Mouse (Mus musculus) lung, embryonic 14.5 days (tissue): Measurements from ENCODE around the gene Gm11032. TPM values are rescaled to one million over a fixed set of nuclear protein-coding genes. Genes with fewer than 3 reads are reported as not detected.

ENCODE experiments used
- ATAC-seq: fragments of 200-750 bp; cut with Nextera tagmentation; 2 replicates; pipeline ENCODE4 v1.8.0; 2017; ENCODE audit warnings: mild to moderate bottlenecking, moderate TSS enrichment, moderate library complexity; ENCODE audit not compliant: insufficient read depth
- DNase-seq: peaks from one replicate; pipeline ENCODE4 v3.0.0-alpha.2; 2015
- H3K27ac ChIP-seq: fragments of 300-500 bp; sonication (generic); 2 replicates; pipeline ENCODE4 v1.5.1; 2014; ENCODE audit warnings: low read depth, mild to moderate bottlenecking, moderate library complexity
- H3K27me3 ChIP-seq: fragments of 300-500 bp; sonication (generic); 2 replicates; pipeline ENCODE4 v1.6.1; 2014; ENCODE audit warnings: low read length, control low read depth; ENCODE audit not compliant: insufficient read depth
- H3K36me3 ChIP-seq: fragments of 300-500 bp; sonication (generic); 2 replicates; pipeline ENCODE4 v1.6.1; 2014; ENCODE audit warnings: control low read depth; ENCODE audit not compliant: insufficient read depth
- H3K4me1 ChIP-seq: fragments of 300-500 bp; sonication (generic); 2 replicates; pipeline ENCODE4 v1.6.1; 2014; ENCODE audit warnings: antibody characterized with exemption, control low read depth; ENCODE audit not compliant: insufficient read depth
- H3K4me2 ChIP-seq: fragments of 300-500 bp; sonication (generic); 2 replicates; pipeline ENCODE4 v1.6.1; 2014; ENCODE audit warnings: mild to moderate bottlenecking
- H3K4me3 ChIP-seq: fragments of 300-500 bp; sonication (generic); 2 replicates; pipeline ENCODE4 v1.5.1; 2014; ENCODE audit warnings: low read depth, low read length
- H3K9ac ChIP-seq: fragments of 300-500 bp; sonication (generic); 2 replicates; pipeline ENCODE4 v1.6.1; 2014
- H3K9me3 ChIP-seq: fragments of 300-500 bp; sonication (generic); 2 replicates; pipeline ENCODE4 v1.6.1; 2016; ENCODE audit warnings: low read depth, low read length, control low read depth
- CTCF ChIP-seq: IDR thresholded peaks from 2 replicates; pipeline ENCODE4 v1.5.1; 2016; ENCODE audit warnings: antibody characterized with exemption, low read depth
- WGBS: fragments of 180-500 bp; shearing (Covaris S2); extraction: QIAGEN DNeasy Blood & Tissue Kit; methylation state at CpG from one replicate; pipeline ENCODE4 v1.1.7; 2014; 5-methylcytosine and 5-hydroxymethylcytosine counted together
- polyA plus RNA-seq: library from polyadenylated mRNA; unstranded; fragments of >200 nt; fragmentation: Nextera tagmentation; extraction: Ambion mirVana; gene quantifications from 2 replicates; pipeline ENCODE4 v1.2.1, GENCODE M21; 2014

Gene Gm11032
- polyA plus RNA-seq, 1 experiment from 2014 or later, result not detected

DNA sequence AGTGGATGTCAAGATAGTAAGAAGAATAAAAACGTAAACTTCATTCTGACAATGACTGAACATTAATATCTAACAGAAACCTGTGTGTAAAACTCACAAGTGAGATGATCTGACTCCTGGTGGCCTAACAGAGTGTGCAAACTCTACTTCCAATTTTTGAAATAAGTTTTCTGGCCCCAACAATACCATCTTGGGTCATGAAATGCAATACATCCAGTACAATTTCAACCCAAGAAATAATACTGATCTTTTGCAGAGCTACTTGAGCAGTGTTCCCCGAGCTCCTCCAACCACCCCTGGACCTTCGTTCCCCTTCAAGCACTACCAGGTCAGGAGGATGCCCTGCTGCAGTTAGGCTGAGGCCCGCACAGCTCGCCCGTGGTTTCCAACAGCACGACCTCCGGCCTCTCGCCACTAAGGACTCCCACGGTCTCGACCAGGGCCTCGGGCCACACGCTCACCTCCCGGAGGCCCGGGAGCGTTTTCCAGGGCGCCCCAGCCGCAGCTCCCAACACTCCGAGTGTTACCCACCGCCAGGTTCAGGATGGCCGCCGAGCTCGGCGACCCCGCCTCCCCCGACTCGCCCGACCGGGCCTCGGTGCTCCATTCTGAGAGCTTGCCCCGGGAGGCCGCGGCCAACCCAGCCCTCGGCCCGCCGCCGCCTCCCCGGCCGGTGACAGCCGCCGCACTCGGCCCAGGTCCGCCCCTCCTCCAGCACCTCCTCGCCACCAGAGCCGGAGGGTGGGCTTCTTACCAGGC, 25.8 kb upstream of the Gm11032 start:
- Histone ChIP-seq H3K27me3 (no peaks in the 10 kb centered on the region), H3K4me3 (peak overlapping the region; percentile 97), H3K36me3 (no peaks in the 10 kb centered on the region), H3K4me1 (no peaks in the 10 kb centered on the region), H3K9ac (peak overlapping the region; percentile 96), H3K4me2 (peak overlapping the region; percentile 74), H3K9me3 (no peaks in the 10 kb centered on the region), H3K27ac (peak overlapping the region; percentile 89)
- WGBS, result under 1% methylated on average over 44 of the region's 45 CpGs
- peak; percentile 21 for TF ChIP-seq CTCF
- peak; percentile 91 for ATAC-seq
- DNase-seq, result peak; percentile 57

DNA sequence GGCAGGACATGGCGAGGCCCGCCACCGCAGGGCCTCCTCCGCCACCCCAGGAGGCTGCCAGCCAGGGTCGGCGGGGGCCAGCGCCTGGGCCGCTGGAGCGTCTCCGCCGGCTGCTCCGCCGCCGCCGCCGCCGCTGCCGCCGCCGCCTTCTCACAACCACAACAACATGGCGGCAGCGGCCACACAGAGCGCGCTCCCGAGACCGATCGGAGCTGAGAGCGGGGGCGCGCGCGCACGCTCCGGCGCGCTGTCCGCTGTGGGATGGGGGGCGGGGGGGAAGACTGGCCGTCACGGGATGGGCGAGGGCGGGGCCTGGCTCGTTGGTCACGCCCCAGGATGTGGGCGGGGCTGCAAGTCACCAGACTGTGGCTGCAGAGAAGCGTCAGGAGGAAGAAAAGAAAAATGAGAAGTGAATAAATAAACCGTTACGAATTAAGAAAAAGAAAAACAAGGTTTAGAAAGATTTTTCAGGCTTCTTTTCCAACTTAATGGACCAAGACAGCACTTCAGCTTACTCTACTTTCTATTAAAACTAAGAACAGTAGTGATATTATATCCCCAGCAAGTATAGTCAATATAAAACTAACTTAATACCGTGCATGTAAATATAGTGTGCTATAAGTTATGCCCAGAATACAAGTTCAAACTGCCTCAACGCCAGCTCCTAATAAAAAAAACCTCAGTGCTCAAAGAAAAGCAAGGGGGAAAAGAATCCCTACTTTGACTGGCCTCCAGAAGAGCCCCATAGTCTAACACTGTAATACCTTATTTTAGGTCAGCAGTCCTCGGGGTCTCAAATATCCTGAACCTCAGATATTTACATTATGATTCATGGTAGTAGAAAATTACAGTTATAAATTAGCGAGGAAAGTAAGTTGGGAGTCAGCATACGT, 25.0 kb upstream of the Gm11032 start, which contains the start of gene Mtmr3:
Mtmr3 (minus strand) TSS at position 256 of the 893 bp plus-strand sequence.
- Histone ChIP-seq H3K4me1 (no peaks in the 10 kb centered on the region), H3K27ac (peak within 1 kb of the TSS; percentile 89), H3K9ac (peak within 1 kb of the TSS; percentile 96), H3K27me3 (no peaks in the 10 kb centered on the region), H3K4me3 (peak within 1 kb of the TSS; percentile 97), H3K4me2 (peak within 1 kb of the TSS; percentile 74), H3K9me3 (no peaks in the 10 kb centered on the region), H3K36me3 (no peaks in the 10 kb centered on the region)
- 3% methylated on average over 52 of the region's 53 CpGs for WGBS
- DNase-seq, result peak; percentile 98
- peak; percentile 94 for ATAC-seq
- TF ChIP-seq CTCF, result no peak

DNA sequence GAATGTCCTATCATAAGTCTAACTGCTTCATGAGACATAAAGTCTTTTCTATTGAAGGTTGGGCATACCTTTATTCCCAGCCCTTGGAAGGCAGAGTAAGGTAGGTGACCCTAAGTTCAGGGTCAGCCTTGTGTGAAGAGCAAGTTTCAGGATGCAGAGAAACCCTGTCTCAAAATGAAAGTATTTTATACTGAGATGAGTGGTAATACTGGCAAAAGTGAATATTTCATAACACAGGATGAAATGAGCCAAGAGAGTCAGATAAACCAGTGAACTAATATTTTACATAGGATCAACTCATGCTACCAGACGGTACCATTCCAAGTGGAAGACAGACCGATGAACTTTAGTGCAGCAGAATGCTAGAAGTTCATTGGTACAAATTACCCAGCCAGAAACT, 21.5 kb upstream of the Gm11032 start:
- Histone ChIP-seq H3K27me3 (no peaks in the 10 kb centered on the region), H3K9me3 (no peaks in the 10 kb centered on the region), H3K4me2 (no peak overlapping the region), H3K9ac (no peak overlapping the region), H3K4me3 (no peak overlapping the region), H3K4me1 (no peaks in the 10 kb centered on the region; the same call in 1 of the 2 replicates), H3K36me3 (no peaks in the 10 kb centered on the region), H3K27ac (no peak overlapping the region)
- TF ChIP-seq CTCF, result no peak
- DNase-seq, result no peak
- no peak for ATAC-seq
- WGBS, result 82% methylated on average over 2 of the region's 2 CpGs

DNA sequence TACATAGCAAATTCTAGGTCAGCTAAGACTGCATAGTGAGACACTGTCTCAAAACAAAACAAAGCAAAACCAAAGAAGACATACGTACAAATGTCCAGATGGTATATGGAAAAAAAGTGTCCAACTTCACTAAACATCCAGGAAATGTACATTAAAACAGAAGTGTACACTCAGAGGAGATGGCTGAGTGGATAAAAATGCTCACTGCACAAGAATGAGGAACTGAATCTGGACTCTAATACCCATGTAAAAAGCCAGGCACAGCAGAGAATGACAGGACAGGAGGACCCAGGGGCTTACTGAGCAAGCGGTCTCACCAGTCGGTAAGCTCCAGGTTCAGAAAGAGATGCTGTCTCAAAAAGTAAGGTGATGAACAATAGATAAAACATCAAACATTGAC, 20.0 kb upstream of the Gm11032 start:
- H3K36me3 ChIP-seq, result no peaks in the 10 kb centered on the region
- ATAC-seq, result no peak
- WGBS, result 91% methylated on average over 3 of the region's 3 CpGs
- TF ChIP-seq CTCF, result no peak
- no peak overlapping the region for H3K4me2 ChIP-seq
- H3K27ac ChIP-seq, result no peak overlapping the region
- DNase-seq, result no peak
- no peak overlapping the region for H3K4me3 ChIP-seq
- H3K9ac ChIP-seq, result no peak overlapping the region
- H3K27me3 ChIP-seq, result no peaks in the 10 kb centered on the region
- no peaks in the 10 kb centered on the region for H3K9me3 ChIP-seq
- H3K4me1 ChIP-seq, result no peaks in the 10 kb centered on the region; the same call in 1 of the 2 replicates

DNA sequence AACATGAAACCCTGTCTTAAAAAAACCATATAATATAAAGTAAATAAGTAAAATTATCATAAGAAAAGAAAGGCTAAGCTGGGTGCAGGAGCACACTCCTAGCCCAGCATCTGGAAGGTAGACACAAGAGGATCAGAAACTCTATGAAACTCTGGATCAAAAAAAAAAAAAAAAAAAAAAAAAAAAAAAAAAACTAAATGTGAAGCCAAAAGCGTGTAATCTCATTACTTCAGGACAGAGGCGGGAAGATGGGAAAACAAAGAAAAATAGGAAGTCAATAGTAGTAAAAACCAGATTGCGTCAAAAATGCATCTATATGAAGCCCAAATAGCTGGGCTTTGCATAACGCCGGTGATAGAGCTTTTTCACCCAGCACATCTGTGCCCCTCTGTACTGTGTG, 18.0 kb upstream of the Gm11032 start:
- H3K4me3 ChIP-seq, result no peak overlapping the region
- no peaks in the 10 kb centered on the region for H3K9me3 ChIP-seq
- no peak overlapping the region for H3K9ac ChIP-seq
- H3K27ac ChIP-seq, result no peak overlapping the region
- no peak for DNase-seq
- no peaks in the 10 kb centered on the region for H3K27me3 ChIP-seq
- 86% methylated on average over 5 of the region's 5 CpGs for WGBS
- H3K4me1 ChIP-seq, result no peaks in the 10 kb centered on the region; the same call in 1 of the 2 replicates
- no peak overlapping the region for H3K4me2 ChIP-seq
- no peak for ATAC-seq
- TF ChIP-seq CTCF, result no peak
- H3K36me3 ChIP-seq, result no peaks in the 10 kb centered on the region

DNA sequence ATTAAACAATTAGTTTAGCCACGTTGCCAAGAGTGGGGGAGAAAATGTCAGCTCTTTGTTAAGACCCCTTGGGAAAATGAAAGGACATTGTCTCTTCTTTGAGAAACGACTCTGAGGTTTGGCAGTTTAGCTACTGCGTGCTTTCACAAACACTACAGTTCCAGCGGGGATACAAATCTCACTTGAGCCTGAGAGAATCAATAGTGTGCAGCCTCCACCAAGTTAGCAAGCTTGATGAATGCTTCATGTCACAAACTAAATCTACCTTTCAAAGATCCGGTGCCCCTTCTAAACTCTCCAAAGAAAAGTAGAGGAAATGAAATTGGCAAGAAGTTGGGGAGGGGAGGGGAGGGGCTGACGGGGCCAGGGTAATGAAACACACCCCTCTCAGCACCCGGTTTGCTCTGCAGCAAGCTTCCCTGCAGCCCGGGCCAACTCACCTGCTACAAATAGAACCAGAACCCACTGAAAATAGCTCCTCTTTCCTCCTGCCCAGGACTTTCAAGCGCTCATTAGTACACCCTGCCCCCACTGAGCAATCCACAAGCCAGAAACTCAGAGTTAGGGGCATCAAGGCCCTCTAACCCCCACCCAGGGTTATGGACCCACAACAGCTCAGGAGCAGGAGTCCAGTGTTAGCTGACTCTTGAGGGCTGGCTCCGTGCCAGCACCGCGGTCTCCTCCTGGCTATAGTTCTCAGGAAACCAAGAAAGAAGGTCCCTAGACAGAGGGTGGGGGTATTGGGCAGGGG, 17.0 kb upstream of the Gm11032 start:
- peak; percentile 70 for DNase-seq
- WGBS, result 33% methylated on average over 12 of the region's 12 CpGs
- H3K27me3 ChIP-seq, result no peaks in the 10 kb centered on the region
- H3K9ac ChIP-seq, result no peak overlapping the region
- H3K36me3 ChIP-seq, result no peaks in the 10 kb centered on the region
- H3K9me3 ChIP-seq, result no peaks in the 10 kb centered on the region
- H3K4me2 ChIP-seq, result peak overlapping the region; percentile 35
- no peak for TF ChIP-seq CTCF
- no peaks in the 10 kb centered on the region; the same call in 1 of the 2 replicates for H3K4me1 ChIP-seq
- H3K4me3 ChIP-seq, result no peak overlapping the region
- ATAC-seq, result 0 out of 2 replicates have a peak, but pooled peaks have one; percentile 24
- H3K27ac ChIP-seq, result no peak overlapping the region
